Mouse (Mus musculus): ENCODE measurements around the gene Panx2. TPM values are rescaled to one million over a fixed set of nuclear protein-coding genes. Genes with fewer than 3 reads are reported as not detected.

Panx2 gene
- total RNA-seq, 2 experiments from 2014 or later: not detected

DNA sequence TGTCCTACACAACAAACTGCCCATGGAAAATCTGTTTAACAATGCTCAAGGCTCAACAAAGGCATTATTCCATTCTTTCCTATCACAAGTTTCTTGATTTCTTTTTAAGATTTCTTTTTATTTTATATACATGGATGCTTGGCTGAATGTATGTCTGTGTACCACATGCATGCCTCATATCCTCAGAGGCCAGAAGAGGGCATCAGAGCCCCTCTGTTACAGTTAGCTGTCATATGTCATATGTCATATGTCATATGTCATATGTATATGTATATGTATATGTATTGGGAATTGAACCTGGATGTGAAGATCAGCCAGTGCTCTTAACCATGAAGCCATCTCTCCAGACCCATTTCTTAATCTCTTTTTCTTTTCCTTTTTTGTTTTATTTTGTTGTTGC lies 58.5 kb downstream of the Panx2 start:
- intact Hi-C loops (cut with DNase I): no loop called here
- no peak for DNase-seq

DNA sequence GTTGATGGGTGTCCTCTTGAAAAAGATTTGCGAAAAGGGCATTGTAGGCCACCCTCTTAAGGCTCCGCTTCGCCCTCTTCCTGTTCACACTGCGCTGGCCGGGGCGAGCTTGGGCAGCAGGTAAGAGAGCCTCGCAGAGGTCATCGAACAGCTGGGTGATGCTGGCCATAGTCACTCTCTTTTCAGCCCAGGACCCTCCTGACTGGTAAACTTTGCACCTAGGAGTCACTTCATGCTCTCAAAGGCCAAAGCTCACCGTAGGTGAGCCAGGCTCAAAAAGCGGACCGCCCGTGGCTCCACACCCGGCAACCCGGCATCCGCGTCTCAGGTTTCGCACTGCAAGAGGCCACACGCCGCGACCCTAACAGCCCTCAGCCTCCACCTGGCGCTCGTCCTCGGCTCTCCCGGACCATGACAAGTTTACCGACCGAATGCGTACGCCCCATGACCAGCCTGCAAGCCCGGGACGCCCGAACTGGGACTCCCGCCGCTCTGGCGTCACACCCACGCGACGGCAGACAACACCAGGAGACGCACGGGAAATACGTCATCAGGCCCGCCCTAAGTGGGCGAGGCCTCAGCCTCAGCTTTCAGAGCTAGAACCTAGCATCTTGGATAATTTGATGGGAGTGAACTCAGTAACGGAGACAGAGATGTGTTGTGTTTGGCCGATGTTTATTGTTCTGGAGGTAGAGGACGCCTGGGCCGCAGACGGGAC lies 63.3 kb downstream of the Panx2 start, which contains the start of gene Tubgcp6:
TSS of gene Tubgcp6 (minus strand) at position 464 of the 718 bp plus-strand sequence.
- intact Hi-C loops (cut with DNase I): loop anchor here (5.0 kb wide), 2 partner anchors 46 to 89 kb away; partner anchors contain the start of genes Ppp6r2 and Trabd

More for the DNA sequence above, 63.3 kb downstream of the Panx2 start, which contains the start of gene Tubgcp6:
- DNase-seq: peak; percentile 89 to 94

Other genes with a start within 250 kb of the Panx2 start
- 1 to 10 TPM; 3.6 to 3.7 TPM for gene Alg12, start 240.4 kb upstream of the Panx2 start, total RNA-seq (2021)
- 1 to 10 TPM; 6.6 to 8.9 TPM for gene Creld2, start 240.1 kb upstream of the Panx2 start, total RNA-seq (2021)
- 10 to 100 TPM; 22.1 to 32.2 TPM for gene Pim3, start 197.5 kb upstream of the Panx2 start, total RNA-seq (2021)
- gene Ttll8, start 105.3 kb upstream of the Panx2 start, total RNA-seq (2021): not detected
- gene Mlc1, start 80.7 kb upstream of the Panx2 start, total RNA-seq (2021): not detected
- not detected for gene Mov10l1, start 76.8 kb upstream of the Panx2 start, total RNA-seq (2021)
- 10 to 100 TPM; 29.5 to 29.7 TPM for gene Trabd, start 15.4 kb downstream of the Panx2 start, total RNA-seq (2021)
- gene Selenoo, start 29.4 kb downstream of the Panx2 start, total RNA-seq (2021): 10 to 100 TPM; 12.5 to 14.4 TPM
- gene Tubgcp6, start 63.4 kb downstream of the Panx2 start, total RNA-seq (2021): 1 to 10 TPM; 7.0 to 8.0 TPM
- gene Hdac10, start 69.0 kb downstream of the Panx2 start, total RNA-seq (2021): 1 to 10 TPM; 4.9 to 6.4 TPM
- gene Mapk12, start 81.0 kb downstream of the Panx2 start, total RNA-seq (2021): 100 to 1,000 TPM; 131 to 136 TPM
- gene Mapk11, start 89.9 kb downstream of the Panx2 start, total RNA-seq (2021): 1 to 10 TPM in 1 of 2 experiments, under 1 TPM in 1; 0.79 to 1.1 TPM
- 1 to 10 TPM; 8.9 to 9.6 TPM for gene Plxnb2, start 121.1 kb downstream of the Panx2 start, total RNA-seq (2021)
- 1 to 10 TPM; 7.6 to 9.0 TPM for gene Dennd6b, start 136.8 kb downstream of the Panx2 start, total RNA-seq (2021)
- 10 to 100 TPM; 81.0 to 85.9 TPM for gene Ppp6r2, start 151.8 kb downstream of the Panx2 start, total RNA-seq (2021)